Mouse (Mus musculus) gastrocnemius, postnatal 36 days (tissue): ENCODE results near the gene Xndc1. TPM values are rescaled to one million over a fixed set of nuclear protein-coding genes. Genes with fewer than 3 reads are reported as not detected.

Source experiments
- DNase-seq, 2 experiments: peaks; one replicate each; pipeline ENCODE4 v3.0.0; 2022
- intact Hi-C: fragments of 180-260 bp; cut with DNase I; formaldehyde crosslinking; loops from one replicate; pipeline ENCODE4 v1.15.1; 2025
- total RNA-seq, 2 experiments: library from RNA; stranded (reverse); gene quantifications; 2 replicates each; pipeline ENCODE4 v1.2.3; 2021

Gene Xndc1
- total RNA-seq, 2 experiments from 2014 or later, result 3.2 to 4.5 TPM

DNA sequence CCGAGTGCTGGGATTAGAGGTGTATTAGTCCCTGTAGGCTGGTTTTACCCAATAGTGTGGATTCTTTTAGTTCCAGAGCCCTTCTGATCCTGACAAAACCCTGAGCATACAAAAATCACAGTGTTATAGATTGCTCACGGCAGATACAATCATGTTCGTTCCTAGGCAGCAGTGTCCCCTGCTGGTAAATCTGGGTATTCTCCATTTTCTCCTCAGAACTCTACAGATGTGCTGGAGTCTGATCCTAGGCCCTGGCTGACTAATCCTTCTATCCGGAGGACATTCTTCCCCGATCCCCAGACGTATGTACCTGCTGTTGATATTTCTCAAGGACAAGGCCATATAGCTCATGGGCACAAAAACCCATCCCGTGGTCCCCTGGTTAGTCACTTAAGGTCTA, 13.2 kb downstream of the Xndc1 start:
- DNase-seq, result no peak
- intact Hi-C loops, result loop anchor here (5.0 kb wide), 2 partner anchors 76 to 161 kb away; no protein-coding TSS in a partner anchor

DNA sequence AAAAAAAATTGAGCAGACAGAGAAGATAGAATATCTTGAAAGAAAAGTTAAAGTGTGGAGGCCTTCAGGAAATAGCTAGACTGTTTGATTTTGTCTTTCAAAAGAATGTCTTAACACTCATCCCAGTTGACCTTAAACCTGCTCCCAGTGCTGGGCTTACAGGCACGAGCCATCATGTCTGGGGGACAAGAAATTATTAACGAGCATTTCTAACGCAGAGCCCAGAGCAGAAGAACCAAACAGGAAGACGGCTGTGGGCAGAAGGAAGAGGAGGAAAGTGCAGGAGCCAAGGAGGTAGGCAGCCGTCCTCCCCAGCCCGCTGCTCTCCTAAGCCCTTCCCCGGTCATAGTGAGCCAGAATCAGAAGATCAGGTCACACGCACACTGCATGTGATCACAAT, 15.0 kb downstream of the Xndc1 start:
- no peak for DNase-seq
- intact Hi-C loops, result no loop called here

DNA sequence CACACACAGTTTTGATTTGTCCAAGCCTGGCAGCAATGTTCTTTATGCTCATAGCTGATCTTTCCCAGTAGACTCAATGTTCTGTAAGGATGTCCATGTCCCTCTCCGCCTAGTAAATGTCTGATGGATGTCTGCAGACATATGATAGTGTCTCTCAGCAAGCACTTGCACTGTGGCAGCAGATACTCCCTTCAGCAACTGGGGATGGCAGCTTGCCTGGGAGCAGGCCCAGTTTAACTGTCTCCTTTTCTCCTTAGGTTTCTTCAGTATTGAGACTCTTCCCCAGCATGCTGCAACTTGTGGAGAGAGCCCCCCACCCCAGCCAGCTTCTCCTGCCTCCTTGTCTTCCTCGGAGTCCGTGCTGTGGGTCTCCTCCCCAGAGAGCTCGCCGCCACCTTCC, 16.5 kb downstream of the Xndc1 start:
- intact Hi-C loops, result no loop called here
- no peak for DNase-seq

DNA sequence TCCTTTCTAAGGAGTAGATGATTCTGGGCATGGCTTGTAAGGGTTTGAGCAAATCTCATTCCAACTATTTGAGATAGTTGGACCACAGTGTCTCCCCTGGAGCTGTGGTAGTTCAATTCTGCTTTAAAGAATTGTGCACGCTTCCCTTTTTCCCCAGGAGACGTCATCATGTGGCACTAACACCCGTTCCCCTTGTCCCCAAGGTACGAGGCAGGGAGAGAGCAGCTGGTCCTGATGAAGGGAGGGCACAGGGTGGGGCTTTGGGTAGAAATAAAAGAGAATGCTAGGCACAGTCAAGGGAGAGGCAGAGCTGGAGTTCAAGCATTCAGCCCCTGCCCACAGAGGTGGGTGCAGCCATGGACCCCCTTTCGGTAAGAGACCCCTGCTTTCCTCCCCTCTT, 17.5 kb downstream of the Xndc1 start, which contains the start of gene Trpc2:
Trpc2 (plus strand) TSS at position 301 of the 400 bp plus-strand sequence.
- intact Hi-C loops, result no loop called here
- no peak for DNase-seq

DNA sequence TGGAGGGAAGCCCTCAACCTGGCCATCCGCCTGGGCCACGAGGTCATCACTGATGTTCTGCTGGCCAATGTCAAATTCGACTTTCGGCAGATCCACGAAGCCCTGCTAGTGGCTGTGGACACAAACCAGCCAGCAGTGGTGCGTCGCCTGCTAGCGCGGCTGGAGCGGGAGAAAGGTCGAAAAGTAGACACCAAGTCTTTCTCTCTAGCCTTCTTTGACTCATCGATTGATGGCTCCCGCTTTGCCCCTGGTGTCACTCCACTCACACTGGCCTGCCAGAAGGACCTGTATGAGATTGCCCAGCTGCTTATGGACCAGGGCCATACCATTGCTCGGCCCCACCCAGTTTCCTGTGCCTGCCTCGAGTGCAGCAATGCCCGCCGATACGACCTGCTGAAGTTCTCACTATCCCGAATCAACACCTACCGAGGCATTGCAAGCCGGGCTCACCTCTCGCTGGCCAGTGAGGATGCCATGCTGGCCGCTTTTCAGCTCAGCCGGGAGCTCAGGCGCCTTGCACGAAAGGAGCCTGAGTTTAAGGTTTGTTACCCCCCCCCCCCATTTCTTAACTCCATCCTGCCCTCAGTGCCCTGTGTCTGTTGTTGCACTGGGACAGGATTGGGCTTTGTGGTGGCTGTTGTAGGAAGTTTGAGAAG, 18.9 kb downstream of the Xndc1 start:
- DNase-seq, result no peak
- intact Hi-C loops, result no loop called here

DNA sequence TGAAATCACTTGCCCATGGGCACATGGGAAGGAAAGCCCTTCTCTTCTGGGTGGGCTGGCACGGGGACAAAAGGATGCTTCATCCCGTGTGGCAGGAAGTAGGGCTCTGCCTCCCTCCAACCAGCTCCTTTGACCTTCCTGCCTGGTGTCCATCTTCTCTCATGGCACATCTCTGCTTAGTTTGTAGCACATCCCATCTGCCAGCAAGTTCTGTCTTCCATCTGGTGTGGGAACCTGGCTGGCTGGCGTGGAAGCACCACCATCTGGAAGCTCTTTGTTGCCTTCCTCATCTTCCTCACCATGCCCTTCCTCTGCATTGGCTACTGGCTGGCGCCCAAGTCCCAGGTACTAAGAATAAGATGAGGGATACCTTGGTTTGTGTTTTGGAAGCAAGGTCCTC, 22.0 kb downstream of the Xndc1 start:
- no peak for DNase-seq

DNA sequence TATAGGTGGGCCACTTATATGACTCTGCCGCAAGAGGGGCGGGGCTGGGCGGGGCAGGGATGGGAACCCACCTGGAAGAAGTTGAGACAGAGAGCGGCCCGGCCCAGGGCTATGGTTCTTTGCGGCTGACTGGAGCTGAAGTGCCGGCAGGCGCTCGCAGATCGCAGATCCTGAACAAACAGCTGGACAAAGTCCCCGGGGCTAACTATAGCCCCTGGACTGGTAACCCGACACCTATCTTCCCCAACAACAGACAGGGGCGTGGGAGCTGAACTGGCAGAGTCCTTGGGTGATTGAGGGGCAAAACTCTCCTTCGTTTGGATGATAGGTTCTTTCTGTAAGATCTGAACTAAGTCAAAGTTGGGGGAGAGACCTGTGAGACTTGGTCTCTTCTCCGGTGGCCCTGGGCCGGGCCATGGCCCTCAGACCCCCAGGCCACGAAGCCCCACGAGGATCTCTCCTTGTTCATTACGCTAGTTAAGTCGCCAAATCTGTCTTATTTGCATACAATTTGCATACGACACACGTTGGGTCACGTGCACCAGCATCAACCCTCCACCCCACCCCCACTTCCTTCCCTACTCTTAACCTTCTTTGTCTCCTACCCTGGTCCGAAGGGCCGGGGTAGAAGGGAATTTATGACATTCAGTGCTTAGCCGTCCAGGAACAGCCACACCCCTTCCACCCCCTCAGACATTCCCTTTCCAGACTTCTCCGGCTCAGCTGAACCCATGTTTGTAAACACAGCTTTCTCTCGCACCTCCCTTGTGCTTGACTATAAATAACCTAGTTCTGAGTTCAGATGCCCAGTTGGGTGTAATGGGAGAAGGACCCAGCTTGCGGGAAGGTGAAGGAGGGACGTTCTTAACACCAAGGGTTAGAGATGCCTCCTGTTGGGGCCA, 34.7 kb downstream of the Xndc1 start:
- intact Hi-C loops, result no loop called here
- no peak for DNase-seq

More for the DNA sequence above, 22.0 kb downstream of the Xndc1 start:
- intact Hi-C loops, result no loop called here

DNA sequence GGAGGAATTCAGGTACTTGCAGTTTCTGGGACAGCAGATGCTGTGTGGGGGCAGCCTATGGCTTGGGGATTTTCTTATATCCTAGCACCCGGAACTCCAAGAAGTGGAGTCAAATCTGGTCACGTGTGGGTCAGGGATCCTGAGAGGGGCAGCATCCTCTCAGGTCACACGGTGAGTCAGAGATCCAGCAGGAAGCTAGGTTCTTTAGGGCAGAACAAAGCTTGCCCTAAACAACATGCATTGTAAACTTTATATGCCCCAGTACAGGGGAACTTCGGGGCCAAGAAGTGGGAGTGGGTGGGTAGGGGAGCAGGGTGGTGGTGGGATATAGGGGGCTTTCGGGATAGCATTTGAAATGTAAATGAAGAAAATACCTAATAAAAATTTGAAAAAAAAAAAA, 35.6 kb downstream of the Xndc1 start:
- no peak for DNase-seq
- intact Hi-C loops, result no loop called here

DNA sequence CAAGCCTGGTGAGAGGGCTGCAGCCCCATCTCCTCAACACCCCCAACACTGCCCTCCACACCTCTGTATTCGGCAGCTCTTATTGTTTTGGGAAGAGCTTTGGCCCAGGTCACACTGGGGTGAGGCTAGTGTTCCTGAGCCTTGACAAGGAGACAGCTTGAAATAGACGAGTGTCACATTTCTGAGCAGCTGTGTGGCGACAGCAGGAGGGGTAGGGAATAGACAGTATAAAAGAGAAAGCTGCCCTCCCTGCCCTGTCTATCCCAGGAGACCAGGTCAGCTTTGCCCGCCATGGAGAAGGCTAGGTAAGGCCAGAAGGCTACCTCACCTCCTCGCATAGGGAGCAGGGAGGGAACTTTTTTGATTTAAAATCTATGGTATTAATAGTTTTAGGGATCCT, 36.2 kb downstream of the Xndc1 start, which contains the start of gene Art1:
Art1 (plus strand) TSS at position 257 of the 400 bp plus-strand sequence.
- DNase-seq, result peak in 1 of 2 experiments; percentile 42
- intact Hi-C loops, result no loop called here

DNA sequence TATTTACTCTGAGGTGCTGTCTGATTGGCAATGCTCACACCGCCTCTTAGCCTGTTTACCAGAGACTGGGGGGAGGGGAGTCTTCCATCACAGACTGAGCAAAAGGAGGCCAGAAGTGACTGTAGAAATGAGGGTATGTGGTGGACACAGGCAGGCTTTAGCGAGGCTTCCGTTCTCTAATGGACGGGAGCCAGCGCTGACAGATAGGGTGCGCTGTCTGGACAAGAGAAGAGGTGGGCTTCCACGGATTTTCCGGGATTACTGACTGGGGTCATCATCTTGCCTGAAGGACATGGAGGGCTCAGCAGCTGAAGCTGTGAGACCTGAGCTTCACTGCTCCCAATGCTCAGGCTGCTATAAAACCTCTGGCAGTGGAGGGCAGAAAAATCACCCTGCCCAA, 36.9 kb downstream of the Xndc1 start:
- DNase-seq, result no peak
- intact Hi-C loops, result no loop called here

DNA sequence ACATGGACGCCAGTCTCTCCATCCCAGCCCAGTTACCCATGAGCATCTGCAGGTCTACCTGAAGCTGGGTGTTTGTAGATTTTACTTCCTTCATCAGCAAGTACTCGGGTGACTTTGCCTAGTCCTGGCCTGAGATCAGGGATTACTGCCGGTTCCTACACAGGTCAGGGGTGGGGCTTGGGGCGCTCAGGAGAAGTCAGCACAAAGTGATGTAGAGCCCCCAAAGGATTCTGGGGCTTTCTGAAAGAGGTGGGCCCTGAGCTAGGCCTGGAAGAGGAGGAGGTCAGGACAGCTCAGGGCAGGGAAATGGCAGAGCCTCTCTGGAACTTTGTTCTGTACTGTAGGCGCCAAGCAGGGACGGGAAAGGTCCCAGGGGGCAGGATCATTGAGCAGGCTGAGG, 37.4 kb downstream of the Xndc1 start:
- intact Hi-C loops, result no loop called here
- DNase-seq, result no peak

DNA sequence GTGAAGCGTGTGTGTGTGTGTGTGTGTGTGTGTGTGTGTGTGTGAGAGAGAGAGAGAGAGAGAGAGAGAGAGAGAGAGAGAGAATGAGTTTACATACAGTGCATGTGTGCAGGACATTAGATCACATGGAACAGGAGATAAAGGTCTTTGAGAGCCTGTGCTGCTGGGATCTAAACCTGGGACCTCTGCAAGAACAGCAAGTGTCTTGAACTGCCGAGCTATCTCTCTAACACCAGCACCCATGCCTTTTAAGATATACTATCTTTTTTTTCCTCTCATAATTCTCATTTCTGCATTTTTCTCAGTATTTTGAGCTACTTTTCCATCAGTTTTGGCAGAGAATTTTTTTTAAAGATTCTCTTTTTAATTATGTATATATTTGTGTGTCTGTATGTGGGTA, 38.2 kb downstream of the Xndc1 start:
- DNase-seq, result no peak
- intact Hi-C loops, result no loop called here

DNA sequence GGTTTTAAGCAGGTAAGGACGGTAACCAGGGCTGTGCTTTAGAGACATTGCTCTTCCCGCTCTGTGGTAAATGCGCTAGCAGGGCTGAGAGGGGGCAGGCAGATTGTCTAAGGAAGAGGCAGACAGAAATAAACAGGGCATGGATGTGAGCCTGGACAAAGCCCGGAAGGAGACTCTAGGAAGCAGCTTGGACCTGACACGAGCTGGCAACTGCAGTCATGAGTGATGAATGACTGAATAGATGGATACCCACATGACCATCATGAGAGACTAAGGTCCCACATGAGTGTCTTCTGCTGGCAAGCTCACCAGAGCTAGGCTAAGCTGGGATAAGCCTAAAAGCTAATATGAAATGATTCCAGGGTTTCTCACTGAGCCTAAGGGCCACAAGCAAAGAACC, 38.8 kb downstream of the Xndc1 start:
- DNase-seq, result no peak
- intact Hi-C loops, result no loop called here

DNA sequence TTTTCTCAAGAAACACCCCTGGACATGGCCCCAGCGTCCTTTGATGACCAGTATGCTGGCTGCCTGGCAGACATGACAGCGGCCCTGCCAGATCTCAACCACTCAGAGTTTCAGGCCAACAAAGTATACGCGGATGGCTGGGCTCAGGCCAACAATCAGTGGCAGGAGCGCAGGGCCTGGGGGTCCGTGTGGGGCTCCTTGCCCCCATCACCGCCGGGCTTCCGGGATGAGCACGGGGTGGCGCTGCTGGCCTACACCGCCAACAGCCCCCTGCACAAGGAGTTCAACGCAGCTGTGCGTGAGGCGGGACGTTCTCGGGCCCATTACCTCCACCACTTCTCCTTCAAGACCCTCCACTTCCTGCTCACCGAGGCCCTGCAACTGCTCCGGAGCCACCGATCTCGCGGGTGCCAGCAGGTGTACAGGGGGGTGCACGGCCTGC, 41.4 kb downstream of the Xndc1 start:
- intact Hi-C loops, result no loop called here
- peak in 1 of 2 experiments; percentile 16 for DNase-seq

DNA sequence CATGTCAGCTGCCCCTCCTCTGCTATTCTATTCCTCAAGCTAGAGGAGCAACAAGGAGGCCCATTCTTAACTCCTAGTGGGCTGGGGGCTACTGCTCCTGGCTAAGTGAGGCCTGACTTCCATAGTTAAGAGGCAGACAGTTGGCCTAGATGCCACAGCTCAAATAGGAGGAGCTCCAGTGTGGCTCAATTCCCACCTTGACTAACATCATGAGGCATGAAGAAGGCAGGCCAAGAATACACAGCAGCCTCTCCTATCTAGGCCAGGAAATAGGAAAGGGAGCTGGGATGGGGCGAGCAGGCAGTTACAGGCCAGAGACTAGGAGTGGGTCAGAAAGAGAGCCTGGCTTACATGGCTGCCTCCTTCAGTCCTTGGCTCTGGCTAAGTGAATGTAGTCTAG, 42.9 kb downstream of the Xndc1 start:
- no peak for DNase-seq

DNA sequence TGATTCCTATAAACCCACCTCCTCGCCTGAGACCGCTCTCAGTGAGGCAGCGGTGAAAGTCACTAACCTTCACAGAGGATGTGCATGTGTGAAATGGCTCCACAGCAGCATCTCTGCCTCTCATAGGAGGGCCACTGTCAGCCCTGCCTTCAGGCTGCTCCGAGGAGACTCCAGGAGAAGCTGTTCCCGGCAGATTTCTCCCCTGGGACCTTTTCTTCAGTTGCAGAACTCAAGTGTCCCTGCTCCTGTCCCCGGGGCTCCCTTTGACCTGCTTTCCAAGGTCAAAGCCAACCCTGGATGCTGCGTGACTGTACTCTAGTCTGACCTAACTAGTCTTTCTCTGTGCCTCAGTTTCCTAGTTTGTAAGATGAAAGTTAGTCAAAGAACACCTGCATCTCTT, 43.9 kb downstream of the Xndc1 start, which contains the start of gene Art5:
Art5 (minus strand) TSS at position 319 of the 400 bp plus-strand sequence.
- no peak for DNase-seq
- intact Hi-C loops, result no loop called here

More for the DNA sequence above, 42.9 kb downstream of the Xndc1 start:
- intact Hi-C loops, result no loop called here

DNA sequence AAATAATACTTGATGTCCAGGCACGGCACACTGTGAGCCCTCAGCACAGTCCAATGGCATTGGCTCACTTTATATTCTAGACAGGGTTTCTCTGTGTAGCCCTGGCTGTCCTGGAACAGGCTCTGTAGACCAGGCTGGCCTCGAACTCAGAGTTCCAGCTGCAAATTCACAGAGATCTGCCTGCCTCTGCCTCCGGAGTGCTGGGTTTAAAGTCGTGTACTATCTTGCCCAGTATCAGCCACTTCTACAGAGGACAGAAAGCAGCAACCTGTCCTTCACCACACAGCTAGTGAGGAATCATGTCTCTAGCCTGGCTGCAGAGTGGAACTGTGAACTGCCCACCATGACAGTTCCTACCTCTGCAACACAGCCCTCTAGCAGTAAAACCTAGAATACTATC, 44.4 kb downstream of the Xndc1 start:
- intact Hi-C loops, result no loop called here
- no peak for DNase-seq

DNA sequence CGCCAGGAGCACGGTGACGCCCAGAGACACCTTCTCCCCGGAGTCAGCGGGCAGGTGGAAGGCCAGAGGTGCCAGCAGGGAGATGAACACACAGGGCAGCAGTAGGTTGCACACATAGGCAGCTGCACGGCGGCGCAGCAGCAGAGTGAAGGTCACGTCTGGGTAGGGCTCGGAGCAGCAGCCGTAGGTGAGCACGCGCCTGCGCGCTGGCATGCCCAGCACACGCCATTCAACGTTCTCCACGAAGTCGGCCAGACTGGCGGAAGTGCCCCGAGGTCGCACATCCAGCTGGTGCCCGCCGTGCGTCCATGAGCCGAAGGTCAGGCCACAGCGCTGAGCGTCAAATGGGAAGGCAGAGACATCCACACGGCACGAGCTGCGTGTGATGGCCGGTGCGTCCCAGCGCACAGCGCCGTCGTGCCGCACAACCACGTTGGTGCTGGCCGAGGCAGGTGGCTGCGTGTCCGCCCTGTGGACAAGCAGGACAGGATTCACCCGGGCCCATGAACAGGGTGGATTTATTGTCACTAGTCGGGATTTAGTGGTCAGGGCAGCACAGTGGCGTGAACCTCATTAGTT, 47.9 kb downstream of the Xndc1 start:
- intact Hi-C loops, result no loop called here
- no peak for DNase-seq

DNA sequence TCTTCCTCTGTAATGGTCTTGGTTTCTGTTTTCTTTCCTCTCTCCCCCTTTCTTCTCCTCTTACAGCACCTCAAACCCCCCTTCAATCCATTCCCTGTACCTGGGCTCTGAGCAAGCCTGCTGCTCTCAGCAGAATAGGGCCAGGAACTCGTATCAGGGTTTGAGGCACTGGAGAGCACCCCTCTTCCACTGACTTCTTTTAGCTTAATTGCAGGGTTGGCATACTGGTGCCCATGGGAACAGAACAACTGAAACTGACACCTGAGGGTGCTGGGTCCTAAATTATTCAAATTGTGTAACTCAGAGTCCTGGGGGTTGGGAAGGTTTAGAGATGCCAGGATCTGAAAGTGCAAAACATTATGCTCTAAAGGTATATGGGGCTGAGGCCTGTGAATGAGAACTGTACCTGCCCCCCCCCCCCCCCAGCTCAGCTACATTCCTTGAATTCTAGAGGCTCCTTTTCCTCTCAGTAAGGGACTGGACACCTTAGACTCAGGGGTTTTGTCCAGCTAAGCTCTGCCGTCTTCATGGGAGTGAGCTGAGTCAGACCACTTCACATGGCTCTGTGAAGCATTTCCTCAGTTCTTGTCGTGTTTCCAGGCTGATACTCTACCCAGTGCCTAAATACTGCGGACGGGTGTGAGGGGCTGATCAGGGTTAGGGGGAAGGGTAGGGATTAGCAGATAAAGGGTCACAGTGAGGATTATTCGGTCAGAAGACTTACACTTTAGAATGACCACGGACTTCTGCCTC, 51.4 kb downstream of the Xndc1 start, which contains the start of gene Chrna10:
Chrna10 (minus strand) TSS at position 250 of the 753 bp plus-strand sequence.
- intact Hi-C loops, result no loop called here
- no peak for DNase-seq

DNA sequence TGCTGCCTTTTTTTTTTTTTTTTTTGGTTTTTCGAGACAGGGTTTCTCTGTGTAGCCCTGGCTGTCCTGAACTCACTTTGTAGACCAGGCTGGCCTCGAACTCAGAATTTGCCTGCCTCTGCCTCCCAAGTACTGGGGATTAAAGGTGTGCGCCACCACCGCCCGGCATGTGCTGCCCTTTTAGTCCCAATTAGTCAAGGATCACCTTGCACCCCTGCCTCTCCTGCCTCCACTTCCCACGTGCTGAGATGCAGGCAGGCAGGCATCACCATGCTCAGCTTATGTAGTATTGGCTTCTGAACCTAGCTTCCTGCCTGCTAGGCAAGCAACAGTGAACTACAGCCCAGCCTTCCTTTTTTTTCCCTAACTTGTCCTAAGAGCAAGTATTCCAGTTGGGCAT, 52.1 kb downstream of the Xndc1 start:
- intact Hi-C loops, result no loop called here

More for the DNA sequence above, 52.1 kb downstream of the Xndc1 start:
- DNase-seq, result no peak
